Mouse (Mus musculus): ENCODE results near the gene Acad8.

Gene Acad8

DNA sequence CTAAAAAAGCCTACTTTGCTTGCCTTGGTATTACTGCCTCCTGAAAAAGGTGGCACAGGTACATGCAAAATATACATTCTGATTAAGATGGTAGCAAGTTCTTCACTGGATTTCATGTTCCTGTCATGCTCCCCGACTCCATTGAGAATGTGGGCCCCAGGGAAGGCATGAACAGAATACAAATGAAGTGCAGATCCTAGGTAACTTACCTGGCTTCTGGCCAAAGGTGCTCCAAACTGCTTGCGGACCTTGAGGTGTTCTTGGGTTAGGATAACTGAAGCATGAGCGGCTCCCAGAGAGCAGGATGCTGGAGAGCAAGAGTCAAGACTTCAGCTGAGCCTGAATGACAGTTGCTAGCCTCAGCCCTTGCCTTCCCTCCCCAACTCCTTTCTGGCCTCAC, 20.6 kb downstream of the Acad8 start:
- peak; percentile 49 to 58 for DNase-seq

GRCm38 (mm10) chr9:26977754-26978153, 21.6 kb downstream of the Acad8 start:
- DNase-seq = no peak

- DNase-seq = no peak
Observed at GRCm38 (mm10) chr9:26947790-26948189, 51.6 kb downstream of the Acad8 start.

DNA sequence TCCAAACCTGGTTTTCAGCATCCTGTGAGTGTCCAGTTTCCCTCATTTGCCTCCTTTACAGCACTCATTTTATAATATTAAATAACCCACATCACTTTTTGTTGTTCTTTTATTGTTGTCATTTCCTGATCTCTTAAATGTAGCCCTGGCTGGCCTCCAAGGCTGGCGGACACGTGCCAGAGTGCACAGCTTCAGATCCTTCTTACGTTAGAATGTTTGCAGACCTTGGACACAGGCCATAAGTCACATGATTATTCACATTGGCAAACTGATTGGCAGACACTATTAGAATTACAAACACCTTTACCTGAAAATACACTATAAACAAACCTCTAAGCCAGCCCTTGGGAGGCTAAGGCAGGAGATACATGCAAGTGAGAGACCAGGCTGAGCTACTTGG, 75.2 kb downstream of the Acad8 start:
- DNase-seq = peak; percentile 58 to 74
